Mouse (Mus musculus): ENCODE results near the gene Card9. TPM values are rescaled to one million over a fixed set of nuclear protein-coding genes. Genes with fewer than 3 reads are reported as not detected.
A peak's percentile ranks its signal among the peaks of the same experiment; 100 is the strongest.

Gene Card9
- polyA plus RNA-seq, 1 experiment from 2014 or later: 1.4 TPM

DNA sequence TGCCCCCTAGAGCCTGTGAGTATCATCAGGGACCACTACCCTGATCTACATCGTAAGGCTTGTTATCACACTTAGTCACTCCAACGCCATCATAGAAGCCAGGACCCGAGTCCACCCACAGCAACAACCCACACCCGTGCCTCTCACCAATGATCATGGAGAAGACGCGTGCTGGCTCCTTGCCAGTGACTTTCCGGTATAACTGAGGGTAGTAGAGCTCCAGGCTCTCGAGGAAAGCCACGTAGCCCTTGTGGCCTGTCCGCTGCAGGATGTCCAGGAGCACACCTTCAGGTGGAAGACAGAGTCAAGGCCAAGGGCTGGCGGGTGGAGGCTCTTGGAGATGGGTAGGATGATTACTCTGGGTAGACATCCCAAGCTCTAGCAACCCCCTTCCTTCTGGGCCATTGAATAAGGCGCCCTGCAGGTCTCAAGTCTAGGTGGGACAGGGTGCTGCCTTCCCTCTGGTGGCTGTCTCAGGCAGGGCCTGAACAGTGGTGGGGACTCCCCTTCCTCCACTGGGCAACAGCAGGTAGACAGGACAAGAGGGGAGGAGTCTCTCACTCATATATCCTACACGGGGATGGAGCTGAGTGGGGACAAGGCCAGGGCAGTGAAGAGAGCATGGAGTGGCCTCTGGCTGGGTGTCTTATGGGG lies 1.9 kb downstream of the Card9 start:
- 87% methylated on average over 13 of the region's 13 CpGs for WGBS
- Histone ChIP-seq H3K27me3 (no peaks in the 10 kb centered on the region), H3K4me2 (replicated peaks) (no peak overlapping the region), H3K36me3 (peaks cover 25% of the 10 kb centered on the region), H3K4me1 (replicated peaks) (no peaks in the 10 kb centered on the region; the same call in 1 of the 2 replicates), H3K27ac (no peak overlapping the region), H3K9me3 (no peaks in the 10 kb centered on the region), H3K4me3 (replicated peaks) (no peak overlapping the region), H3K9ac (replicated peaks) (no peak overlapping the region)
- 0 out of 2 replicates have a peak, but pooled peaks have one; percentile 35 for ATAC-seq

DNA sequence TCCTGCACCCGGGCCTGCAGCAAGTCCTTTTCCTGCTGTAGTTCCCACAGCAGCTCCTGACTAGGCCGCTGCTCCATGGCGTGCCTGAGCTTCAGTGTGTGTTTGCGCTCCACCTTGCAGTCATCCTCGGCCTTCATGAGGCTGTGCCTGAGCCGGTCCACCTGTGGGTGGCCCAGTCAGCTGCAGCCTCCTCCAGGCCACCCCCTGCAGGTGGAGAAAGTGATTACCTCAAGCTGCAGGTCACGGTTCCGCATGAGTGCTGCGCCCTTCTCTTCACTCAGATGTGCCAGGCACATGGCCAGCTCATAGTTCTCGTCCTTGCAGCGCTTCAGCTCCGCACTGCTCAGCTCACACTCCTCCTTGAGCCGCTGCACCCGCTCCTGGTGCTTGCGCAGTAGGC lies 3.2 kb downstream of the Card9 start:
- Histone ChIP-seq H3K4me2 (replicated peaks) (no peak overlapping the region), H3K4me3 (replicated peaks) (no peak overlapping the region), H3K4me1 (replicated peaks) (peaks cover 11% of the 10 kb centered on the region), H3K9ac (replicated peaks) (no peak overlapping the region), H3K9me3 (no peaks in the 10 kb centered on the region), H3K27me3 (no peaks in the 10 kb centered on the region), H3K36me3 (peaks cover 13% of the 10 kb centered on the region; the same call in 1 of the 2 replicates), H3K27ac (no peak overlapping the region)
- 49% methylated on average over 15 of the region's 15 CpGs for WGBS
- no peak for ATAC-seq

DNA sequence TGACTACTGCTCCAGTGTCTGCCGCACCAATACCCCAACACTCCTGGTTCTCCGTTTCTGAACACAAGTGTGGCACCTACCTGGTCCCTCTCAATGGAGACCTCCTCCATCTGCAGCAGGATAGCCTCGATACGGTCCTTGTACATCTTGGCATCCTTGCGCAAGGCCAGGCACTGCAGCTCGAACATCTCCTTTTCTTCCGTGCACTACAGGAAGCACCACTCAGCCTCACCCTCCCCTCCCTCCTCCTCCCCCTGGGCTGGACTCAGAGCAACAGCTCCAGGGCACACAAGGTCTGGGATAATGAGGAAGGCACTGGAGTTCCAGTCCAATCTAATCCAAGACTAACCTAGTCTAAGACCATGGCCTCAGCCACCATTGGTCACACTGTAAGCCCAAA lies 4.0 kb downstream of the Card9 start:
- H3K4me2 ChIP-seq (replicated peaks): no peak overlapping the region
- no peaks in the 10 kb centered on the region for H3K27me3 ChIP-seq
- H3K36me3 ChIP-seq: peaks cover 13% of the 10 kb centered on the region; the same call in 1 of the 2 replicates
- WGBS: 78% methylated on average over 7 of the region's 7 CpGs
- H3K27ac ChIP-seq: no peak overlapping the region
- H3K9me3 ChIP-seq: no peaks in the 10 kb centered on the region
- H3K4me3 ChIP-seq (replicated peaks): no peak overlapping the region
- no peak for ATAC-seq
- no peak overlapping the region for H3K9ac ChIP-seq (replicated peaks)
- H3K4me1 ChIP-seq (replicated peaks): peaks cover 12% of the 10 kb centered on the region

DNA sequence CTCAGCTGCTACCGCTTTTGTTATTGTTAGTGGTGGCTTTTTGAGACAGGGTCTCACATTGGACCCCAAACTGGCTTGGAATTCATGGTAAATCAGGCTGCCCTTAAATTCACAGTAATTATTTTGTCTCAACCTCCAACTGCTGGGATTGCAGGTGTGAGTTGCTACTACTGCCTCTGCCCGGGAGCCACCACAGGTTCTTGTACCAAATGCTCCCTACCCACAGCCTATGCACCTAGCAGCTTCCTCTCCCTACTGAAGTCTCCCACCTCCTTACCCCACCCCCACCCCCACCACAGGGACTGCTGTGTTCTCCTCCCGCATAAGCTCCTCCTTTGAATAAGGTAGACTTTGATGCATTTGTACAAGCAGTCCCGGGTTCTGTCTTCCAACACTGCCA lies 4.5 kb downstream of the Card9 start:
- Histone ChIP-seq H3K9me3 (no peaks in the 10 kb centered on the region), H3K36me3 (peaks cover 13% of the 10 kb centered on the region; the same call in 1 of the 2 replicates), H3K27me3 (no peaks in the 10 kb centered on the region), H3K4me2 (replicated peaks) (no peak overlapping the region), H3K9ac (replicated peaks) (no peak overlapping the region), H3K4me1 (replicated peaks) (peaks cover 13% of the 10 kb centered on the region), H3K27ac (no peak overlapping the region), H3K4me3 (replicated peaks) (no peak overlapping the region)
- 85% methylated on average over 4 of the region's 4 CpGs for WGBS
- ATAC-seq: no peak

DNA sequence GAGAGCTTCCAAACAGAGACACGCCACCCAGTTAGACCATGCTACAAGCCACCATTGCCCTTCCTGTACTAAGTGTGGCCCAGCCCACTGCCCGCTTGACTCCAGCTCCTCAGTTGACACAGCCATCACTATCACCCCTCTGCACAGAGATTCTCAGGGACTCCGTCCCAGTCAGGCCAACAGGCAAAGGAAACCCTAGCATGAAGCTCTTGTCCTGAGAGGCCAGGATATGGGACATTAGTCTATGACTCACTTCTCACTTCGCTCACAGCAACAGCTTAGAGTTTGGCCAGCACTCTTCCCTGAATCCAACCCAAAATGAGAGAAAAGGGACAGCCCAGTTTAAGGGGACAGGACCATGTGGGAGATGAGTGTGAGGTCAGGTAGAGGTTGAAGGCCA lies 6.3 kb downstream of the Card9 start:
- H3K4me1 ChIP-seq (replicated peaks): peaks cover 23% of the 10 kb centered on the region
- no peak overlapping the region for H3K27ac ChIP-seq
- H3K4me3 ChIP-seq (replicated peaks): no peak overlapping the region
- ATAC-seq: no peak
- H3K9ac ChIP-seq (replicated peaks): peak overlapping the region; percentile 19; the same call in 1 of the 2 replicates
- WGBS: 94% methylated on average over 4 of the region's 4 CpGs
- H3K36me3 ChIP-seq: peaks cover 24% of the 10 kb centered on the region
- H3K9me3 ChIP-seq: no peaks in the 10 kb centered on the region
- no peaks in the 10 kb centered on the region for H3K27me3 ChIP-seq
- no peak overlapping the region for H3K4me2 ChIP-seq (replicated peaks)

DNA sequence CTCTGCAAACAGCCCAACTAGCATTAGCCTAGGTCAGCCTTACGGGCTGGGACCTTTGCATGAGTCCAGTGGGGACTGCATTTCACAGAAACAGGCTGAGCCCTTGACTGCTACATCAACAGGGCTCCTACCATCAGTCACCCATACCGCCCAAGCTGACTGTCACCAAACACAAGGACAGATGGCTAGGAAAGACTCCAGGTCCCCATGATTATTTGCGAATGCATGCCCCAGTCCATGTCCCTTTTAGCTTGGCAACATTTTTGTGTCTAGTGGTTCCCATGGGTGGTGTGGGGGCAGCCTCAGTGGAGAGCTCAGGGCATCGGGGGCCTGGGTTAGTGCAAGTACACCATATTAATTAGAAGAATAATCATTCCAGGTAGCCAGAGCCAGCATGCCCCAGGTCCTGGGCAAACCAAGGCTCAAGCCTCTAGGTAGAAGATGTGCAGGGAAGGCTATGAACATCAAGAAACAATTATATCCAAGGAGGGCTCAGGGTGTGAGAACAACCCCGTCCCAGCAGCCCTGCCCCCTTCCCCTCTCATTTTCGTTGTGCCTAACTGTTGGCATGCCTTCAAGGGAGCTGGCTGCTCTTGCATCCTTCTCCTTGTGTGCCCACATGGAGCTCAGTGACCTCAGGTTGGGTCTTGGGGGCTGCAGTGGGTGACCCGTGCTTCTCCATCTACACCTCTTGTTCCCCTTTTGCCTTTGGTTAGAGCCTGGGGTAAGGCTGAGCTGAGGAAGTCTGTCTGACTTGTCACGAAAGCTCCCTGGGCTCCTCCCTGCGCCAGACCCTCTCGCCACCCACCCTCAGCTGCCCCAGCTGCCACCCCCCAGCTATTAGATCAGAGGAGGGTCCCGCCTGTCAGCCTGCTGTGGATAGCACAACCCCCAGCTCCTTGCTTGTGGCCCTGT lies 7.4 kb downstream of the Card9 start:
- H3K4me3 ChIP-seq (replicated peaks): peak overlapping the region; percentile 87
- no peaks in the 10 kb centered on the region for H3K27me3 ChIP-seq
- H3K4me1 ChIP-seq (replicated peaks): peaks cover 23% of the 10 kb centered on the region
- peak overlapping the region; percentile 97 for H3K4me2 ChIP-seq (replicated peaks)
- H3K9ac ChIP-seq (replicated peaks): peak overlapping the region; percentile 97
- peaks cover 35% of the 10 kb centered on the region for H3K36me3 ChIP-seq
- 0 out of 2 replicates have a peak, but pooled peaks have one; percentile 2 for ATAC-seq
- H3K9me3 ChIP-seq: no peaks in the 10 kb centered on the region
- 88% methylated on average over 11 of the region's 11 CpGs for WGBS
- H3K27ac ChIP-seq: no peak overlapping the region

DNA sequence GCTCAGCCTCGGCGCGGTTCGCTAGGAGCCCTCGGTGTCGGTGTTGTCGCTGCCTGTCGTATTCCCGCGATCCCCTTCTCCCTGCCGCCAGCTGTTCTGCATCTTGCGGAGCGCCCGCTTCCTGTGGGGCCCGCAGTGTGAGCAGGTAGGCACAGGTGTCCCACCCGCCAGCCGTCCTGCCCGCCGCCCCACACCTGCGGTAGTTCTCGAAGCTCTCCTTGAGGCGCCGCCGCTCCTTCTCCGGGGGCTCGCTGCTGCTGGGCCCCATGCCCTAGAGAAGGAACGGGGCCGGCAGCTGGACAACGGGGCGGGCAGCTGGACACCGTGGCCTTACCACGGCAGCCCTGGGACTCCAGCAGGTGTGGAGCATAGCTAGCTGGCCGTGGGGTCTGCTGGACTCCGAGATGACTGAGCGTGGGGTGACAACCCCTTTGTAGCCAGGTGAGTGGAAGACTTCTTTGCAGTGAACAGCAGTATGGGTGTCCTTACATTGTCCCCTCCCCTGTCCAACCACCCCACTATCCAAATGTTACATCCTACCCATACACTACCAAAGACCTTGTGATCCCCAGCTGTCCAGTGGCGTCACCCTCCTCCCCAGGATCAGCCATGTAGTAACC lies 8.3 kb downstream of the Card9 start:
- WGBS: 4% methylated on average over 36 of the region's 36 CpGs
- ATAC-seq: peak; percentile 66
- Histone ChIP-seq H3K9me3 (no peaks in the 10 kb centered on the region), H3K4me1 (replicated peaks) (peaks cover 23% of the 10 kb centered on the region), H3K36me3 (peaks cover 44% of the 10 kb centered on the region), H3K27ac (peak overlapping the region; percentile 84), H3K9ac (replicated peaks) (peak overlapping the region; percentile 97), H3K4me2 (replicated peaks) (peak overlapping the region; percentile 97), H3K4me3 (replicated peaks) (peak overlapping the region; percentile 87), H3K27me3 (no peaks in the 10 kb centered on the region)

DNA sequence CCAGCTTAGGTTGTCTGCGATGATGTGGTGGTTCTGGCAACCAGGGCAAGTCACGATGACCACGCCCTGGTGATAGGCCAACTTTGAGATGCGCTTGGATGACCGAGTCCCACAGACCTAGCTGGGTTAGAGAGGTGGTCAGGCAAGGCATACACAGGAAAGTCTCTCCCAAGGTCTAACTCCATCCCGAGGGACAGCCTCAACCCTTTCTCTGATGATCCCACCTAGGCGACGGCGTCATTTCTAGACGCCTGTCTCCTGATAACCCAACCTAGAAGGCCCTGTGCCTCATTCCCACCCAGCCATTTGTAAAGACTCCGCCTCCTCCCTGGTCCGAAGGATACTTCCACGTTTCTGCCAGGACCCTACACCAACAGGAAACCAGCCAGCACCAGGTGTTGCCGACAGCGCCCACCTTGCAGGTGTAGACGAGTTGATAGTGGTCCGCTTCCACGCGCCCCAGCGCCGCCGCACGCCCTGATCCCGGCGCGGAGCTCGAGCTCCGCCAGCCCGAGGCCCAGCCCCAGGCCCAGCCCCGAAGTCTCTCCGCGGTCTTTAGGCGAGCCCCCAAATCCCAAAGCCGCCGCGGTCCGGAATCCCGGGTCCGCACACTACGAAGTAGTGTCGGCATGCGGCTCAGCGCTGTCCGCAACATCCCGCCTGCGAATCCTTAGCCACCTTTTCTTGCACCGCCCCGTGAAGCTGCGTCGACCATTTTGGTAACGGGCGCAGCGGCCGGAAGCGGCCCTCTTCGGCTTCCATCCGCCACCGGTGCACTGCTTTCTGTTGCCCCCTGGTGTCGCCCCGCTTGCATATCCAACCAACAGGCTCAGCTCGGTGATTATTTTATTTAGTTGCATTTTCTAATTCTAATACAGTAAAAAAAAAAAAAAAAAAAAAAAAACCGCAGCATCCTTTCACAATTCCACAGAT lies 9.1 kb downstream of the Card9 start, which contains the start of gene Dnlz:
Dnlz (minus strand) TSS at position 753 of the 933 bp plus-strand sequence.
- Histone ChIP-seq H3K4me3 (replicated peaks) (peak within 1 kb of the TSS; percentile 87), H3K27me3 (no peaks in the 10 kb centered on the region), H3K36me3 (peaks cover 52% of the 10 kb centered on the region), H3K4me2 (replicated peaks) (peak within 1 kb of the TSS; percentile 97), H3K9me3 (no peaks in the 10 kb centered on the region), H3K27ac (peak within 1 kb of the TSS; percentile 84), H3K4me1 (replicated peaks) (peaks cover 23% of the 10 kb centered on the region), H3K9ac (replicated peaks) (peak within 1 kb of the TSS; percentile 97)
- peak; percentile 86 for ATAC-seq
- WGBS: 2% methylated on average over 62 of the region's 62 CpGs

DNA sequence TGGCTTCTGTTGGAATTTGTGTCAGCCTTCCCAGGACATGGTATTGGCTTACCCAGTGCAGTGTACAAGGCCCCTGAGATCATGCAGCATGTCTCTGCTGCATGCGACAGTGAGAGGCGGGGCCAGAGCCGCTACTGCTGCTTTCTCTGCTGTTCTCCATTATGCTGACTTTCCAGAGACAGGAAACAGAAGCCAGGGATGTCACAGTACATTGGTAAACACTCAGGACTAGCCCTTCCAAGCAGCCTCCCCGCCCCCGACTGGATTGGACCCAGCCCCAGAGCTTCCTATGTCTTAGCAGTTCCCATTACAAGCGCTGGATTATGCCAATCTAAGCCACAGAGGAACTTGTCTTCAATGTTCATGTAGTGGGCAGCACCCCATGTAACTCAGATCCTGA lies 12.5 kb downstream of the Card9 start:
- WGBS: 81% methylated on average over 6 of the region's 6 CpGs
- peaks cover 73% of the 10 kb centered on the region for H3K36me3 ChIP-seq
- peaks cover 20% of the 10 kb centered on the region for H3K4me1 ChIP-seq (replicated peaks)
- H3K4me2 ChIP-seq (replicated peaks): no peak overlapping the region
- H3K4me3 ChIP-seq (replicated peaks): no peak overlapping the region
- no peak overlapping the region for H3K27ac ChIP-seq
- ATAC-seq: no peak
- H3K9ac ChIP-seq (replicated peaks): no peak overlapping the region
- no peaks in the 10 kb centered on the region for H3K9me3 ChIP-seq
- no peaks in the 10 kb centered on the region for H3K27me3 ChIP-seq

DNA sequence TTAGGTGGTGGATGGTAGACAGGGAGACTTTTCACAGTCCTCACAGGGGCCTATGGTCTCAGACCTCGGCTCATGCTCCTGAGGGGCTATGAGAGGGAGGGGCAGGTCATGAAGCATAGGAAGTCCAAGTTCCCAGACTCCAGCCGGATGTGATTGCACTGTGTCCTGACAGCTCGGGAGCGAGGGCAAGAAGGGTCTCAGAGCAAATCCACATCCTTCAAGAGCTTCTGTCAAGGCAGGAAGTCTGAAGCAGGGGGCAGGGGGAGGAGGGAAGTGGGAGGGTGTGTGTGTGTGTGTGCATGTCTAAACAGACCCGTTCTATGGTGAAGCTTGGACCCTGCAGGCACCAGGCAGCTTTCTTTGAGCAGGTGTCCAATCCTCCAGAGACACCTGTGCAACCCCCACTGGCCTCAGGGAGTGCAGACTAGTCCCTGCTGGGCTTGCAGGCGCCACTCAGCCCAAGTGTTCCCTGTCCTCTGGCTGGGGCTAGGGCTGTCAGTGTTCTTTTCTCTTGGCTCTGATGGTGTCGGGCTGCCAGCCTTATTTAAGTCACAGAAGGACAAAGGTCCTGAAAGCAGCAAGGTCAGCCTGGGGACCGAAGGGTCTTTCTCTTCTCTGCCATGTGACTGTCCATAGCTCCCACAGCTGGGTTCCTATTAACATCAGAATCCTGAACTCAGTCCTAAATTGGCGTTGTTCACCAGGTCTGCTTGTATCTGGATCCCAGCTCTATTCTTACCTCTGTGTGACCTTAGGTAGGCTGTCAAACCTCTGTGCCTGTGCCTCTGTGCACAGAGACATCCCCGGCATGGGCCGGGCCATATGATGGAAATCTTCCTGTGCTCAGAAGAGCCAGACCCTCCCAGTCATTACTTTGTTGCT lies 17.9 kb downstream of the Card9 start:
- Histone ChIP-seq H3K4me1 (replicated peaks) (no peaks in the 10 kb centered on the region), H3K4me3 (replicated peaks) (no peak overlapping the region), H3K36me3 (peaks cover 96% of the 10 kb centered on the region), H3K27me3 (no peaks in the 10 kb centered on the region), H3K9me3 (no peaks in the 10 kb centered on the region), H3K4me2 (replicated peaks) (no peak overlapping the region), H3K9ac (replicated peaks) (no peak overlapping the region), H3K27ac (0 out of 2 replicates have a peak overlapping the region, but pooled peaks have one; percentile 9)
- 75% methylated on average over 11 of the region's 11 CpGs for WGBS
- no peak for ATAC-seq

Data from midbrain, embryonic 13.5 days (tissue).